Mouse (Mus musculus): ENCODE results near the gene Mrtfa. TPM values are rescaled to one million over a fixed set of nuclear protein-coding genes. Genes with fewer than 3 reads are reported as not detected.

Gene Mrtfa
- polyA plus RNA-seq, 1 experiment = 18.4 TPM

DNA sequence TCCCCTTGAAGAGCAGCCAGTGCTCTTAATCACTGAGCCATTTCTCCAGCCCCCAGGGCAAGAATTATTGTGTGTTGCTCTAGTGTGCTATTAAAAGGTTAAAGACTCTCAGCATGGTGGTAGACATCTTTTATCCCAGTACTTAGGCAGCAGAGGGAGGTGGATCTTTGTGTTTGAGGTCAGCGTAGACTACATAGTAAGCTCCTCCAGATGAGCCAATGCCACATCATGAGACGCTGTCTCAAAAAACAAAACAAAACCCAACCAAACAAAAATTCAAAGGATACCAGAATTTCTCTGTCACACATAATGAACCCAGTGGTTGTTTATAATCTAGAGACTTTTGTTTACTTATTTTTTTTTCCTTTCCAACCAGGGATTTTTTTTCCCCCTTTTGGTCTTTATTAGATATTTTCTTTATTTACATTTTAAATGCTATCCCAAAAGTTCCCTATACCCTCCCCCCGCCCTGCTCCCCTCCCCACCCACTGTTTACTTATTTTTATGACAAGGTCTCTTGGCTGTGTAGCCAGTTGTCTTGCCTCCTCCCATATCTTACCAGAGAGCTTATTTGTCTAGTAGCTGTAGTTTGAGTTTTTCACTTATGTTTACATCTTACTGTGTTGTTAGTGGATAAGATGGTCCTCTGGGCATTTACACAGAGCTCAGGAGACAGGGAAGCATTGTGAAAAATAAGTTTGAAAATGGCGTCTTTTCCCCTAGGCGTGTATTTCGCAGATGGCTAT lies 194.3 kb downstream of the Mrtfa start:
- Histone ChIP-seq H3K9me3 (replicated peaks; ENCODE audit: control insufficient read depth, insufficient read depth, low read length, poor library complexity, severe bottlenecking) (no peaks in the 10 kb centered on the region), H3K4me3 (ENCODE audit: low read depth, low read length) (no peak overlapping the region), H3K4me1 (ENCODE audit: control insufficient read depth, insufficient read depth, low read length) (peaks cover 2% of the 10 kb centered on the region), H3K36me3 (ENCODE audit: control insufficient read depth, insufficient read depth, low read length, poor library complexity, severe bottlenecking) (no peaks in the 10 kb centered on the region), H3K27ac (ENCODE audit: insufficient read depth, low read length) (no peak overlapping the region), H3K9ac (ENCODE audit: low read depth, poor library complexity, severe bottlenecking) (no peak overlapping the region), H3K27me3 (ENCODE audit: control insufficient read depth, insufficient read depth, low read length, poor library complexity, severe bottlenecking) (no peaks in the 10 kb centered on the region)
- TF ChIP-seq EP300 (IDR thresholded peaks at IDR 0.05; ENCODE audit: insufficient read depth, low read depth, low read length) (no peak), CTCF (IDR thresholded peaks at IDR 0.05; ENCODE audit: low read depth, low read length) (no peak), POLR2A (IDR thresholded peaks at IDR 0.05; ENCODE audit: insufficient read depth, low read length) (no peak)

DNA sequence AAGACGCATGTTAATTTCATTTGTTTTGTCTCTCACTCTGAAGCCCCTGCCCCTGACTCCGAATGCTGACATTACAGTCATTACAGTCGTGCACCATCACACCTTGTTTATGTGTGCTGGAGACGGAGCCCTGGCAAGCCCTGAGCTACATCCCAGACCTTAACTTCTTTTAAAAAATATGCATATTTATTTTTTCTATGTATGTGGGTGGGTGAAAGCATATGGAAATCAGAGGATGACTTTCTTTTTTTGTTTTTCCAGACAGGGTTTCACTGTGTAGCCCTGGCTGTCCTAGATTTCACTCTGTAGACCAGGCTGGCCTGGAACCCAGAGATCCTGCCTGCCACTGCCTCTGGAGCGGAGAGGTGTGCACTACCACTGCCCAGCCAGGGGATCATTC lies 195.6 kb downstream of the Mrtfa start:
- TF ChIP-seq EP300 (IDR thresholded peaks at IDR 0.05; ENCODE audit: insufficient read depth, low read depth, low read length) = no peak
- no peak for TF ChIP-seq CTCF (IDR thresholded peaks at IDR 0.05; ENCODE audit: low read depth, low read length)
- TF ChIP-seq POLR2A (IDR thresholded peaks at IDR 0.05; ENCODE audit: insufficient read depth, low read length) = no peak
- Histone ChIP-seq H3K4me3 (ENCODE audit: low read depth, low read length) (no peak overlapping the region), H3K27ac (ENCODE audit: insufficient read depth, low read length) (no peak overlapping the region), H3K36me3 (ENCODE audit: control insufficient read depth, insufficient read depth, low read length, poor library complexity, severe bottlenecking) (no peaks in the 10 kb centered on the region), H3K9ac (ENCODE audit: low read depth, poor library complexity, severe bottlenecking) (no peak overlapping the region), H3K4me1 (ENCODE audit: control insufficient read depth, insufficient read depth, low read length) (no peaks in the 10 kb centered on the region), H3K9me3 (replicated peaks; ENCODE audit: control insufficient read depth, insufficient read depth, low read length, poor library complexity, severe bottlenecking) (no peaks in the 10 kb centered on the region), H3K27me3 (ENCODE audit: control insufficient read depth, insufficient read depth, low read length, poor library complexity, severe bottlenecking) (no peaks in the 10 kb centered on the region)

DNA sequence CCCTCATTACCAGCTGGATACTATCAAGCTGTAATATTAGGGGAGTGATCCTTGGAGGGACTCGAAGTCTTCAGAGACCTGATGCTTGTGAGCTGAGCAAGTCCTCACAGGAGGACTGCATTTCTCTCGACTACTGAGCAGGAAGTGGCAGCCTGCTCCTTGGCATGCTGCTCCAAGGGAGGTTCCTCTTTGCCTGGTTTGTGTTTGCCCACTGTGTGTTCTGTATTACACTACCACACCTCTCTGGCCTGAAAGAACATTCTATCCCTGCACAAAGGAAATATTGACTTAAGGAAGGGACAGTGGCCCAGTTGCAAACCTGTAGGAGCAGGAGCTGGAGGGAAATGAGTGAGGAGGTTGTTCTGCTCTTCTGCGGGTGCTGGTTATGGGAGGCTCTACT lies 200.8 kb downstream of the Mrtfa start:
- no peak overlapping the region for H3K27ac ChIP-seq (ENCODE audit: insufficient read depth, low read length)
- no peak overlapping the region for H3K4me3 ChIP-seq (ENCODE audit: low read depth, low read length)
- TF ChIP-seq EP300 (IDR thresholded peaks at IDR 0.05; ENCODE audit: insufficient read depth, low read depth, low read length) (no peak), POLR2A (IDR thresholded peaks at IDR 0.05; ENCODE audit: insufficient read depth, low read length) (no peak), CTCF (IDR thresholded peaks at IDR 0.05; ENCODE audit: low read depth, low read length) (no peak)
- H3K27me3 ChIP-seq (ENCODE audit: control insufficient read depth, insufficient read depth, low read length, poor library complexity, severe bottlenecking) = no peaks in the 10 kb centered on the region
- no peaks in the 10 kb centered on the region for H3K9me3 ChIP-seq (replicated peaks; ENCODE audit: control insufficient read depth, insufficient read depth, low read length, poor library complexity, severe bottlenecking)
- H3K4me1 ChIP-seq (ENCODE audit: control insufficient read depth, insufficient read depth, low read length) = no peaks in the 10 kb centered on the region
- H3K9ac ChIP-seq (ENCODE audit: low read depth, poor library complexity, severe bottlenecking) = no peak overlapping the region
- H3K36me3 ChIP-seq (ENCODE audit: control insufficient read depth, insufficient read depth, low read length, poor library complexity, severe bottlenecking) = no peaks in the 10 kb centered on the region

DNA sequence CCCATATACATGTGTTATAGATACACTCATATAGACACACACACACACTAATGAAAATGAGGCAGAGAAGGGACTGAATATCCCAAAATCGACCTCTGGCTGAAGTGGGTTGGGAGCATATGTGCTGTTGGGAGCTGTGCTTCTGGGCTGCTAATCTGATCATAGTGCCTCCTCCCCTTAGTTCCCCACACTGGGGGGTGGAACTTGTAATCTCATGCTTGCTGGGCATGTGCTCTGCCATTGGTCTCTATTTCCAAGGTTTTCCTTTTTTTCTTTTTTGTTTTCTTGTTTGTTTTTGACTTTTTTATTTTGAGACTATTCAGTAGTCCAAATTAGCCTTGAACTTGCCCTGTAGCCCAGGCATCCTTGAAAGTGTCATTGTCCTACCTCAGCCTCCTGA lies 202.2 kb downstream of the Mrtfa start:
- H3K36me3 ChIP-seq (ENCODE audit: control insufficient read depth, insufficient read depth, low read length, poor library complexity, severe bottlenecking) = no peaks in the 10 kb centered on the region
- no peak for TF ChIP-seq POLR2A (IDR thresholded peaks at IDR 0.05; ENCODE audit: insufficient read depth, low read length)
- no peak for TF ChIP-seq EP300 (IDR thresholded peaks at IDR 0.05; ENCODE audit: insufficient read depth, low read depth, low read length)
- no peak for TF ChIP-seq CTCF (IDR thresholded peaks at IDR 0.05; ENCODE audit: low read depth, low read length)
- H3K4me3 ChIP-seq (ENCODE audit: low read depth, low read length) = no peak overlapping the region
- H3K9ac ChIP-seq (ENCODE audit: low read depth, poor library complexity, severe bottlenecking) = no peak overlapping the region
- no peak overlapping the region for H3K27ac ChIP-seq (ENCODE audit: insufficient read depth, low read length)
- H3K4me1 ChIP-seq (ENCODE audit: control insufficient read depth, insufficient read depth, low read length) = no peaks in the 10 kb centered on the region
- H3K9me3 ChIP-seq (replicated peaks; ENCODE audit: control insufficient read depth, insufficient read depth, low read length, poor library complexity, severe bottlenecking) = no peaks in the 10 kb centered on the region
- no peaks in the 10 kb centered on the region for H3K27me3 ChIP-seq (ENCODE audit: control insufficient read depth, insufficient read depth, low read length, poor library complexity, severe bottlenecking)

DNA sequence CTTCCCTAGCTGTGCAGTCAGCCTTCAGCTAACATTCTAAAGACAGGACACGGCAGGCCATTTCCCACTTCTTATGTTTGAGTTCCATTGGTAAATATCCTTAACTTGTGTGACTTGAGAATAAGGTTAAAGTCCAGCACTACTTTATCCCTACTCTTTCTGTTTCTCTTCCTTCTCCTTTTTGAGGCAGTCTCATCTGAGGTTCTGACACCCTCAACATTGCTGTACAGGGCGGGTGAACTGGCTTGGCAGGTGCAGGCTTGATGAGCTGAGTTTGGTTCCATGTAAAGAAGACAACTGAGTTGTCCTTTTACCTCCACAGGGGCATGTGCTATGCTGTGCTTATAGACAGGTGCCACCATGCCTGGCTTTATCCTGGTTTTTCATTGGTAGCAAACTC lies 207.3 kb downstream of the Mrtfa start:
- H3K4me3 ChIP-seq (ENCODE audit: low read depth, low read length) = no peak overlapping the region
- TF ChIP-seq EP300 (IDR thresholded peaks at IDR 0.05; ENCODE audit: insufficient read depth, low read depth, low read length) = no peak
- no peak for TF ChIP-seq POLR2A (IDR thresholded peaks at IDR 0.05; ENCODE audit: insufficient read depth, low read length)
- H3K9ac ChIP-seq (ENCODE audit: low read depth, poor library complexity, severe bottlenecking) = no peak overlapping the region
- H3K27me3 ChIP-seq (ENCODE audit: control insufficient read depth, insufficient read depth, low read length, poor library complexity, severe bottlenecking) = no peaks in the 10 kb centered on the region
- no peaks in the 10 kb centered on the region for H3K36me3 ChIP-seq (ENCODE audit: control insufficient read depth, insufficient read depth, low read length, poor library complexity, severe bottlenecking)
- no peaks in the 10 kb centered on the region for H3K9me3 ChIP-seq (replicated peaks; ENCODE audit: control insufficient read depth, insufficient read depth, low read length, poor library complexity, severe bottlenecking)
- H3K27ac ChIP-seq (ENCODE audit: insufficient read depth, low read length) = no peak overlapping the region
- H3K4me1 ChIP-seq (ENCODE audit: control insufficient read depth, insufficient read depth, low read length) = no peaks in the 10 kb centered on the region

DNA sequence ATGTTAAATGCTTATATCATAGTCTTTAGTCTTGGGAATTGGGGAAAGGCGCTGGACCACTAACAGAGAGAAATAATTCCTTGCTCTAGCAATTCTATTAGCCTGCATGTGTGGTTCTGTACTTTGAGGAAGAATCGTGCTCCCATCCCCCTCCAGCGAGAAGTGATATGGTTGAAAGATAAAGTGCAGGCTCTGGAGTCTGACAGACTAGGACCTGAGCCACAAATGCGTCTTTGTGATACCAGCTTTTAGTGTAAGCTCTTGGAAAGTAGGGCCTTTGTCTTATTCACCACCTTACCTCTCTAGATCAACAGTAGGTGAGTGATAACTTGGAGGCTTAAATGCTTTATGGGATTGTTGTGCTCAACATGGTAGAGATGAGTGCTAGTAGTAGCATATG lies 209.4 kb downstream of the Mrtfa start:
- H3K9ac ChIP-seq (ENCODE audit: low read depth, poor library complexity, severe bottlenecking) = no peak overlapping the region
- H3K36me3 ChIP-seq (ENCODE audit: control insufficient read depth, insufficient read depth, low read length, poor library complexity, severe bottlenecking) = no peaks in the 10 kb centered on the region
- no peak overlapping the region for H3K4me3 ChIP-seq (ENCODE audit: low read depth, low read length)
- TF ChIP-seq POLR2A (IDR thresholded peaks at IDR 0.05; ENCODE audit: insufficient read depth, low read length) = no peak
- no peak for TF ChIP-seq CTCF (IDR thresholded peaks at IDR 0.05; ENCODE audit: low read depth, low read length)
- TF ChIP-seq EP300 (IDR thresholded peaks at IDR 0.05; ENCODE audit: insufficient read depth, low read depth, low read length) = no peak
- H3K4me1 ChIP-seq (ENCODE audit: control insufficient read depth, insufficient read depth, low read length) = no peaks in the 10 kb centered on the region
- H3K27me3 ChIP-seq (ENCODE audit: control insufficient read depth, insufficient read depth, low read length, poor library complexity, severe bottlenecking) = no peaks in the 10 kb centered on the region
- no peak overlapping the region for H3K27ac ChIP-seq (ENCODE audit: insufficient read depth, low read length)
- H3K9me3 ChIP-seq (replicated peaks; ENCODE audit: control insufficient read depth, insufficient read depth, low read length, poor library complexity, severe bottlenecking) = no peaks in the 10 kb centered on the region

Measured in ES-Bruce4 (cell line).